Mouse (Mus musculus) urinary bladder, postnatal 25 days (tissue): ENCODE results near the gene Cryba2.
A peak's percentile ranks its signal among the peaks of the same experiment; 100 is the strongest.

Experiments
- DNase-seq: peaks from one replicate; pipeline ENCODE4 v3.0.0; 2022; ENCODE audit warnings: low spot score

Gene Cryba2

GRCm38 (mm10) chr1:74893134-74893855 is at the start of gene Cryba2:
Cryba2 (minus strand) TSS chr1:74893143.
- DNase-seq = peak; percentile 43

GRCm38 (mm10) chr1:74941651-74942360 is 48.9 kb upstream of the Cryba2 start:
- DNase-seq = no peak

GRCm38 (mm10) chr1:74939762-74940161 is 46.8 kb upstream of the Cryba2 start:
- DNase-seq = no peak

- no peak for DNase-seq
These were observed 43.4 kb upstream of the Cryba2 start for GRCm38 (mm10) chr1:74936221-74936830.

- no peak for DNase-seq
These were observed 42.5 kb upstream of the Cryba2 start, which contains the start of gene Cfap65 for GRCm38 (mm10) chr1:74935402-74935801. Cfap65 (minus strand) TSS chr1:74935599.

- no peak for DNase-seq
These were observed 34.8 kb upstream of the Cryba2 start for GRCm38 (mm10) chr1:74927621-74928296.

- DNase-seq = peak; percentile 40
These were observed 33.8 kb upstream of the Cryba2 start for GRCm38 (mm10) chr1:74926721-74927120.

- no peak for DNase-seq
These were observed 31.5 kb upstream of the Cryba2 start for GRCm38 (mm10) chr1:74924464-74924863.

- no peak for DNase-seq
These were observed 22.8 kb upstream of the Cryba2 start for GRCm38 (mm10) chr1:74915706-74916105.

GRCm38 (mm10) chr1:74902191-74902590 is 9.2 kb upstream of the Cryba2 start:
- no peak for DNase-seq

- peak; percentile 36 for DNase-seq
These were observed 8.7 kb upstream of the Cryba2 start for GRCm38 (mm10) chr1:74901686-74902085.

- DNase-seq = peak; percentile 42
These were observed 7.7 kb upstream of the Cryba2 start for GRCm38 (mm10) chr1:74900341-74901285.

- no peak for DNase-seq
These were observed 5.9 kb upstream of the Cryba2 start for GRCm38 (mm10) chr1:74898656-74899431.

- DNase-seq = no peak
These were observed 5.0 kb upstream of the Cryba2 start for GRCm38 (mm10) chr1:74897976-74898375.

- peak; percentile 46 for DNase-seq
These were observed 2.0 kb upstream of the Cryba2 start for GRCm38 (mm10) chr1:74894966-74895365.

GRCm38 (mm10) chr1:74892351-74893133 is 401 bp downstream of the Cryba2 start:
- no peak for DNase-seq

GRCm38 (mm10) chr1:74891513-74891912 is 1.4 kb downstream of the Cryba2 start:
- peak; percentile 33 for DNase-seq

- DNase-seq = no peak
These were observed 7.4 kb downstream of the Cryba2 start, which contains the start of gene Fev for GRCm38 (mm10) chr1:74885369-74886042. Fev (minus strand) TSS chr1:74885419.
